Mouse (Mus musculus) liver, embryonic 16.5 days (tissue): Measurements from ENCODE around the gene Tubd1. TPM values are rescaled to one million over a fixed set of nuclear protein-coding genes. Genes with fewer than 3 reads are reported as not detected.
A peak's percentile ranks its signal among the peaks of the same experiment; 100 is the strongest.

Source experiments
- ATAC-seq: fragments of 200-750 bp; cut with Nextera tagmentation; 2 replicates; pipeline ENCODE4 v1.8.0; 2017; ENCODE audit warnings: low read depth, mild to moderate bottlenecking, moderate number of reproducible peaks, moderate library complexity
- H3K27ac ChIP-seq: fragments of 300-500 bp; sonication (generic); 2 replicates; pipeline ENCODE4 v1.5.1; 2014; ENCODE audit warnings: mild to moderate bottlenecking, low read length
- H3K27me3 ChIP-seq: fragments of 300-500 bp; sonication (generic); 2 replicates; pipeline ENCODE4 v1.6.1; 2014; ENCODE audit warnings: low read depth, low read length, mixed read lengths; ENCODE audit not compliant: control insufficient read depth, insufficient read depth
- H3K36me3 ChIP-seq: fragments of 300-500 bp; sonication (generic); 2 replicates; pipeline ENCODE4 v1.6.1; 2014; ENCODE audit warnings: mild to moderate bottlenecking; ENCODE audit not compliant: control insufficient read depth, insufficient read depth
- H3K4me1 ChIP-seq: fragments of 300-500 bp; sonication (generic); 2 replicates; pipeline ENCODE4 v1.6.1; 2014; ENCODE audit warnings: low read depth, low read length, mixed read lengths; ENCODE audit not compliant: control insufficient read depth
- H3K4me2 ChIP-seq: fragments of 300-500 bp; sonication (generic); 2 replicates; pipeline ENCODE4 v1.6.1; 2014; ENCODE audit warnings: low read depth, low read length, mixed read lengths
- H3K4me3 ChIP-seq: fragments of 300-500 bp; sonication (generic); 2 replicates; pipeline ENCODE4 v1.5.1; 2014; ENCODE audit warnings: low read depth, mild to moderate bottlenecking, low read length
- H3K9ac ChIP-seq: fragments of 300-500 bp; sonication (generic); 2 replicates; pipeline ENCODE4 v1.6.1; 2014; ENCODE audit warnings: low read depth, low read length
- H3K9me3 ChIP-seq: fragments of 300-500 bp; sonication (generic); replicated peaks from 2 replicates; pipeline ENCODE4 v1.6.1; 2016; ENCODE audit warnings: low read length; ENCODE audit not compliant: control insufficient read depth
- WGBS: fragments of 180-500 bp; shearing (Covaris S2); extraction: QIAGEN DNeasy Blood & Tissue Kit; methylation state at CpG from one replicate; pipeline ENCODE4 v1.1.7; 2014; ENCODE audit not compliant: insufficient replicate concordance; 5-methylcytosine and 5-hydroxymethylcytosine counted together
- polyA plus RNA-seq: library from polyadenylated mRNA; unstranded; fragments of >200 nt; fragmentation: Nextera tagmentation; extraction: Ambion mirVana; gene quantifications from 2 replicates; pipeline ENCODE4 v1.2.1, GENCODE M21; 2015

Gene Tubd1
- polyA plus RNA-seq, 1 experiment from 2014 or later, result 8.8 TPM

DNA sequence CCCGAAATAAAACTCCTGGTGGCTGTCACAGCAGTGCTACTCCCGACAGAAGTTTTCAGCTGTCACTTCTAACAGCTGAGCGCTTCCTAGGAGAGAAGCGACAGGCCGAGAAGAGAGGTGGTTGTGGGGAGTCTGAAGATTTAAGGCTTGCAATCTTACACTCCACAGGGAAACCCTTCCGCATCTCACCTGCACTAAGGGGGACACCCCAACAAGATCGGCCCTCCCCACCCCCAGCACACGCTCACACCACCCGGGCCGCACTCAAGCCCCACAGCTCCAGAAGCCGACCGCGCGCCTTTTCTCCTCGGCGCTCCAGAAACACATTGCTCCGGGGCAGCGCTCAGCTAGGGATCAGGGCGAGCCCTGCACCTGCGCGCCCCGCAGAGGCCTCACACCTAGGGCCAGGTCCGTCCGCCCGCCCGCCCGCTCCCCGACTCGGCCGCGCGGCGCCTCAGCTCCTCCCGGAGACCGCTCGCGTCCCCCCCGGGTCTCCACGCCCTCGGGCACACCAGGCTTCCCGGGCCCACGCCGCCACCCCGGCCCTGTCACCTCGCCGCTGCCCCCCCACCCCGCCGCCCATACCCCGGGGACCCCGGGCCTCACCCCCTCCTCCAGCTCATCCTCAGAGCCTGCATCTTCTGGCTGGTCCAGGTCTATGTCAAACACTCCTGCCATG is 692 bp upstream of the Tubd1 start:
- peak overlapping the region; percentile 66 for H3K4me2 ChIP-seq
- peak overlapping the region; percentile 89 for H3K27ac ChIP-seq
- WGBS, result under 1% methylated on average over 45 of the region's 50 CpGs
- no peaks in the 10 kb centered on the region for H3K36me3 ChIP-seq
- H3K4me1 ChIP-seq, result peaks cover 21% of the 10 kb centered on the region
- no peaks in the 10 kb centered on the region for H3K9me3 ChIP-seq
- ATAC-seq, result peak; percentile 67
- H3K9ac ChIP-seq, result peak overlapping the region; percentile 98
- H3K27me3 ChIP-seq, result no peaks in the 10 kb centered on the region
- peak overlapping the region; percentile 95 for H3K4me3 ChIP-seq

DNA sequence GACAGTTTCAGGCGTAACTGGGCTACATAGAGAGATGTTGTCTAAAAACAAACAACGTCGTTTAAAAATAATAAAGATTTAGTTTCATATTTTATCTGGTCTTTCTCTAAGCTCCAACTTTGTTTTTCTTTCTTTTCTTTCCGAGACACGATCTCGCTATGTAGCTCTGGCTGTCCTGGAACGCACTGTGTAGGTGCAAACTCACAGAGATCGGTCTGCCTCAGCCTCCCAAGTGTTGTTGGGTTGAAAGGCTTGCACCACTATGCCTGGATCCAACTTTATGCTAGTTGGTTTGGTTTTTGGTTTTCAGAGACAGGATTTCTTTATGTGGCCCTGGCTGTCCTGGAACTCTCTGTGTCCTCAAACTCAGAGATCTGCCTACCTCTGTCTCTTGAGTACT is 765 bp downstream of the Tubd1 start:
- WGBS, result 59% methylated on average over 8 of the region's 8 CpGs
- H3K4me1 ChIP-seq, result peaks cover 21% of the 10 kb centered on the region
- ATAC-seq, result no peak
- H3K36me3 ChIP-seq, result peaks cover 4% of the 10 kb centered on the region; the same call in 1 of the 2 replicates
- peak overlapping the region; percentile 92 for H3K27ac ChIP-seq
- H3K27me3 ChIP-seq, result no peaks in the 10 kb centered on the region
- H3K9me3 ChIP-seq, result no peaks in the 10 kb centered on the region
- H3K9ac ChIP-seq, result peak overlapping the region; percentile 68
- H3K4me2 ChIP-seq, result peak overlapping the region; percentile 71
- peak overlapping the region; percentile 95 for H3K4me3 ChIP-seq

DNA sequence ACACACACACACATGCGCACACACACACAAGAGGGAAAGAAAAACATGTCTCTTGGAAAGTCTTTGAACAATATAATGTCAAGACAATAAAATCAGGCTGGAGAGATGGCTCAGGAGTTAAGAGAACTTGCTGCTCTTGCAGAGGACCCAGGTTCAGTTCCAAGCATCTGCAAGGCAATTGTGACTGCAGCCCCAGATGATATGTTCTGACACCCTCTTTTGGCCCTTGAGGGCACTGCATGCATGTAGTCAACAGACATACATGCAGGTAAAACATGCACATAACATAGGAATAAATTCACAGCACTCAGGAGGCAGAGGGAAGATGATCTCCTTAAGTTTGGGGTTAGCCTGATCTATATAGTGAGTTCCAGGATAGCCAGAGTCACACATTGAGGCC is 2.6 kb downstream of the Tubd1 start:
- no peak overlapping the region for H3K27ac ChIP-seq
- H3K4me1 ChIP-seq, result peaks cover 12% of the 10 kb centered on the region
- no peak for ATAC-seq
- H3K4me3 ChIP-seq, result no peak overlapping the region
- H3K9me3 ChIP-seq, result no peaks in the 10 kb centered on the region
- no peaks in the 10 kb centered on the region for H3K27me3 ChIP-seq
- 100% methylated on average over 1 of the region's 1 CpGs for WGBS
- no peak overlapping the region for H3K4me2 ChIP-seq
- no peak overlapping the region for H3K9ac ChIP-seq
- H3K36me3 ChIP-seq, result peaks cover 7% of the 10 kb centered on the region; the same call in 1 of the 2 replicates

DNA sequence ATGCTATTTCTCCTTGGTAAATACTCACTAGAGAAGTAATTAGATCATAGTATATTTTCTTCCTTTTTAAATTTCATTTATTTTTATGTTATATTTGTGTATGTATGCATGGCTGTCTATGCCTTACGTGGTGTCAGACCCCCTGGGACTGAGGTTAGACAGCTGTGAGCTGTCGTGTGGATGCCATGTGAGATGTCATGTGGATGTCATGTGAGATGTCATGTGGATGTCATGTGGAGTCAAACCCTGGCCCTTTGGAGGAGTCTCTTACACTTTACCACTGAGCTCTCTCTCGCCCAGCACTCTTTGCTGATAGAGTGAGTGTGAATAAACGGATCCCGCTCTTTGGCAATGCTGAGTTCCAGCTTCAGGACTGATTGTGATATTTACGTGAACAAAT is 8.7 kb downstream of the Tubd1 start:
- 86% methylated on average over 6 of the region's 6 CpGs for whole genome bisulfite sequencing
- no peak overlapping the region for H3K27ac ChIP-seq
- H3K9ac ChIP-seq, result no peak overlapping the region
- no peaks in the 10 kb centered on the region for H3K9me3 ChIP-seq
- H3K27me3 ChIP-seq, result no peaks in the 10 kb centered on the region
- peaks cover 15% of the 10 kb centered on the region; the same call in 1 of the 2 replicates for H3K36me3 ChIP-seq
- no peak for ATAC-seq
- no peak overlapping the region for H3K4me2 ChIP-seq
- no peaks in the 10 kb centered on the region for H3K4me1 ChIP-seq
- no peak overlapping the region for H3K4me3 ChIP-seq

DNA sequence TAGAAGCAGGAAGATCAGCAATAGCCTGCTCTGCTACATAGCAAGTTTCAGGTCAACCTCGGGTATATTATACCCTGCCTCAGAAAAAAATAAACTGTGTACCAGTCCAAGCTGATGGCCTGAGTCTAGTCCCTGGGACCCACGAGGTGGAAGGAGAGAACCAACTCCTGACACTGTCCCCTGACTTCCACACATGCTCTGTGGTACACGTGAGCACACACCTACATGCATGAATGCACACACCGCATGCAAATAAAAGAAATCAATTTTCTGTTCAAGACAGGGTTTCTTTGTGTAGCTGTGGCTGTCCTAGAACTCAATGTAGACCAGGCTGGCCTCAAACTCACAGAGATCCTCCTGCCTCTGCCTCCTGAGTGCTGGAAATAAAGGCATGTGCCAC is 13.5 kb downstream of the Tubd1 start:
- Histone ChIP-seq H3K36me3 (peaks cover 12% of the 10 kb centered on the region), H3K9me3 (no peaks in the 10 kb centered on the region), H3K9ac (no peak overlapping the region), H3K27ac (no peak overlapping the region), H3K4me2 (no peak overlapping the region), H3K27me3 (no peaks in the 10 kb centered on the region), H3K4me3 (no peak overlapping the region), H3K4me1 (no peaks in the 10 kb centered on the region)
- ATAC-seq, result no peak
- 76% methylated on average over 4 of the region's 4 CpGs for WGBS

DNA sequence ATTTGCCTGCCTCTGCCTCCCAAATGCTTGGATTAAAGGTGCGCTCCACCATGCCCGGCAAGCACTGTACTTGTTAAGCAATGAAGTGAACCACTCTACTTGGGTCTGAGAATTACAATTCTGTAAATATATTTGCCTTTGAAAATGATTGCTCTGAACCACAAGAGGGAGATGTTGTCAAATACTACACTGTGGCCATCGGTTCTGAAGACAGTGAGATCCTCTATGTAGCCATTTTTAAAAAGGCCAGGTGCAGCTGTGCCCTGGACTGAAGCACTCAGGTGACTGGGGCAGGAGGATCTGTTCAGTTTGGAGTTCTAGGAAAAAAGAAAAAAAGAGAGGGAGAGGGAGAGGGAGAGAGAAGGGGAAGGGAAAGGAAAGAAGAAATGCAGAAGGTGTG is 23.6 kb downstream of the Tubd1 start:
- no peaks in the 10 kb centered on the region for H3K27me3 ChIP-seq
- no peak overlapping the region for H3K4me2 ChIP-seq
- H3K9ac ChIP-seq, result no peak overlapping the region
- H3K9me3 ChIP-seq, result no peaks in the 10 kb centered on the region
- no peaks in the 10 kb centered on the region; the same call in 1 of the 2 replicates for H3K4me1 ChIP-seq
- no peak overlapping the region for H3K27ac ChIP-seq
- ATAC-seq, result no peak
- 40% methylated on average over 3 of the region's 3 CpGs for WGBS
- H3K36me3 ChIP-seq, result peaks cover 2% of the 10 kb centered on the region; the same call in 1 of the 2 replicates
- H3K4me3 ChIP-seq, result no peak overlapping the region

DNA sequence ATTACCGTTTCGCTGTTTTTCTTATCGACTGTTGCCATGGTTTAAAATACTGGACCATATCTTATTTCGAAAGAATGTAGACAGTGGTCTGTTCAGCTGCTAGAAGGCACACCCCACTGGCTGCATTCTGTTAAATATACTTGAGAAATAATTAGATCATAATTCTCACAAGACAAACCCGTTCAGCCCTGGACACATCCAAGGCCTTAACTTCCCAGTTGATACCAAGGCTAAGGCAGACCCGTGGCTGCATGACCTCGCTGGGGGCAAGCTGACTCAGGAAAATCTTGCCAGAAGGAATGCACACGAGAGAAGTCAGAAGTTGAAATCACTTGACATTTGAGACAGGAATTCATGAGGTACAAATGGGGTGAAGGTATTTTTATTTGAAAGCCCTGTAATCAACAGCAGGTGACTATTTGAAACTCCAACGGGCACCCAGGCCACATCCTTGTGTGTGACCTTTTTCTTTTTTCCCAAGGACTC is 25.5 kb downstream of the Tubd1 start:
- H3K4me3 ChIP-seq, result no peak overlapping the region
- no peaks in the 10 kb centered on the region; the same call in 1 of the 2 replicates for H3K4me1 ChIP-seq
- H3K9ac ChIP-seq, result no peak overlapping the region
- no peaks in the 10 kb centered on the region for H3K27me3 ChIP-seq
- H3K27ac ChIP-seq, result no peak overlapping the region
- H3K9me3 ChIP-seq, result no peaks in the 10 kb centered on the region
- no peak overlapping the region for H3K4me2 ChIP-seq
- ATAC-seq, result no peak
- peaks cover 2% of the 10 kb centered on the region; the same call in 1 of the 2 replicates for H3K36me3 ChIP-seq
- 63% methylated on average over 9 of the region's 9 CpGs for WGBS

DNA sequence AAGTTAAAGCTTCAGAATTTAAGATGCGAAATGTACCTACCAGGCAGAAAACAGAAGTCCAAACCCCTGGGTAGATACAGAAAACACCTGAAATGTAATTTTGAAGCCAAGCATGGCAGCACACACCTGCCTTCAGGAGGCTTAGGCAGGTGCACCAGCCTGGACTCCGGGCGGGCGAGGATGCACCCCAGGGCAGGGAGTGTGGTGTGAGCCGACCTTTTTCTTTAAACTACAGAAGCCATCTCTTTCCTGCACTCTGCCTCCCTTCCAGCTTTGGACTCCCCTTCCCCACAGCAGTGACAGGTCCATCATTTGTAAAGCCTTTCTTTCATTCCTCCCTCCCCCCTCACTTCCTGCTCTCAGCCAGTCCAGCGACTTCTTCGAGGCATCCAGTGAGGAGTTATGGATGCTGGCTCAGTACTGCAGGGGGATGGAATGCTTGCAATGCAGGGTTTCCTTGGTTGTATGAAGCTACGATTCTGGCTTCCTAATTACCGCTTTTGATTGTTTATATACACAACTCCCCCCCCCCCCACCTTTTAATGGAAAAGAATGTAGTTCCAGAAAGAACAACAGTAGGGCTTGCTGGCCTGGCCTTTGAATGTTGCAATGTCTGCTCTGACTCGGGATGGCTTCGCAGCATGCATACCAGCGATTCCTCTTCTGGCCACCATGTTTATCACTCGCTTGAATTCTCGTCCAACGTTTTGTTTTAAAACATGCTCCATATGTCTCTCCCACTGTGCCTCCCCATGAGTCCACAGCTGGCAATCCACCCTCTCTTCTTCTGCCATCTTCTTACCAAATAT is 26.5 kb downstream of the Tubd1 start:
- peaks cover 2% of the 10 kb centered on the region; the same call in 1 of the 2 replicates for H3K36me3 ChIP-seq
- H3K4me3 ChIP-seq, result no peak overlapping the region
- H3K27ac ChIP-seq, result no peak overlapping the region
- H3K9ac ChIP-seq, result no peak overlapping the region
- no peaks in the 10 kb centered on the region; the same call in none of the 2 replicates for H3K4me1 ChIP-seq
- no peaks in the 10 kb centered on the region for H3K27me3 ChIP-seq
- no peak for ATAC-seq
- H3K4me2 ChIP-seq, result no peak overlapping the region
- WGBS, result 59% methylated on average over 15 of the region's 15 CpGs
- H3K9me3 ChIP-seq, result no peaks in the 10 kb centered on the region

DNA sequence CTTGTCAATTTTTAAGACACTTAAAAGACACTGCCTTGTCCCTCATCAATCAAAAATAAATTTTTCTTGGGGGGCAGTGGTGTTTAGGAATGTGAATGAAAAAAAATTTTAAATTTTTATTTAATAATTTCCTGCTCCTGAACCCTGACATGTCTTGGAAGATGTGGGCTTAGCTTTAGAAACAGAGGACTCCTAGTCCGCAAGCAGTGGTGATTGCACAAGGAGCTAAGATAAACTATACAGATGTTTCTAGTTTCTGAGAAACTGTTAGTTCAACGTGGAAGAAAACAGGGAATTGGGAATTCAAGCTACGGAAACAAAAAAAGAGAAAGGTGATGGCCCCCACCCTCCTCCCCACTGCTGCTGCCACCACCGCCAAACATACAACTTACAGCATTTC is 27.1 kb downstream of the Tubd1 start:
- Histone ChIP-seq H3K4me1 (no peaks in the 10 kb centered on the region; the same call in none of the 2 replicates), H3K9ac (no peak overlapping the region), H3K9me3 (no peaks in the 10 kb centered on the region), H3K4me3 (no peak overlapping the region), H3K27ac (no peak overlapping the region), H3K36me3 (peaks cover 2% of the 10 kb centered on the region; the same call in 1 of the 2 replicates), H3K27me3 (no peaks in the 10 kb centered on the region), H3K4me2 (no peak overlapping the region)
- ATAC-seq, result no peak
- WGBS, result 64% methylated on average over 4 of the region's 4 CpGs
